Mouse (Mus musculus): ENCODE data around the gene Cetn2. TPM values are rescaled to one million over a fixed set of nuclear protein-coding genes. Genes with fewer than 3 reads are reported as not detected.
A peak's percentile ranks its signal among the peaks of the same experiment; 100 is the strongest.

Gene Cetn2
- total and polyA plus RNA-seq, 3 experiments, result 30.4 to 35.3 TPM; not detected in 1

DNA sequence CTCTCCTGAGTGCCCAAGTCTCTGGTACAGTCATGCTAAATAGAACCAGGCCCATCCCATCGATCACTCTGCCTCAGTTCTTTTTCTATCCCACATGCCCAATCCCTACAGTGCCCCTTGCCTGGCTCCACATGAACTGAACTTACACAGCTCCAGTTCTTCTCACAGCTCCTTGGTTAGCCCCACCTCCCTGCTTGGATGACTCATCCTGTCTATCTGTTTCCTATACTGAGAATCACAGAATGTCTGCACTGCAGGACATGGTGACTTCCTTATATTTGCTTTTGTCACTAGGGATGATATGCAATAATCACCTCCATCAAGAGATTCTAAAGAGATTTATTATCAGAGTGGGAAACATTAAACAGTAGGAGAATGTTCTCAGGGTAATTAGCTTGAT, 6.6 kb downstream of the Cetn2 start:
- Histone ChIP-seq H3K36me3 (ENCODE audit: control insufficient read depth in 1 of 2, insufficient read depth in 2 of 2, low read length in 2 of 2) (0 out of 4 replicates have a peak, but pooled peaks cover 0 to under 1% of the 10 kb centered on the region in 2 experiments), H3K9me3 (replicated peaks; ENCODE audit: insufficient read depth, low read length) (no peaks in the 10 kb centered on the region), H3K79me2 (ENCODE audit: control insufficient read depth, insufficient read depth, low read length, poor library complexity) (no peaks in the 10 kb centered on the region), H3K4me3 (ENCODE audit: control insufficient read depth in 1 of 2, insufficient read depth in 1 of 2, low read depth in 2 of 2, low read length in 2 of 2) (no peak overlapping the region), H3K9ac (ENCODE audit: control insufficient read depth, low read depth, low read length, poor library complexity, severe bottlenecking) (no peak overlapping the region), H3K4me1 (ENCODE audit: control insufficient read depth in 1 of 2, insufficient read depth in 2 of 2, low read length in 2 of 2) (peaks cover 0 to 5% of the 10 kb centered on the region in 2 experiments; a peak in 2 of 4 replicates), H3K27ac (ENCODE audit: control insufficient read depth, low read depth, low read length) (no peak overlapping the region), H3K27me3 (ENCODE audit: control insufficient read depth in 1 of 2, insufficient read depth in 2 of 2, low read length in 2 of 2) (no peaks in the 10 kb centered on the region)
- peak; percentile 70 for DNase-seq (ENCODE audit: low read depth, low spot score)
- TF ChIP-seq GABPA (IDR thresholded peaks at IDR 0.05; ENCODE audit: low read depth, low read length) (no peak), GATA1 (IDR thresholded peaks at IDR 0.05; ENCODE audit: low read depth, low read length) (peak; percentile 33; the same call in 1 of the 2 replicates), JUND (IDR thresholded peaks at IDR 0.05; ENCODE audit: low read depth, low read length) (peak; percentile 85), CTCF (IDR thresholded peaks at IDR 0.05 in 2 of 3, conservative IDR thresholded peaks at IDR 0.05 in 1 of 3; ENCODE audit: control insufficient read depth in 1 of 3, insufficient read depth in 1 of 3, low read depth in 2 of 3, low read length in 3 of 3, poor library complexity in 1 of 3, severe bottlenecking in 1 of 3) (no peak), ELF1 (IDR thresholded peaks at IDR 0.05; ENCODE audit: low read depth, low read length) (no peak), MAX (IDR thresholded peaks at IDR 0.05; ENCODE audit: low read length) (no peak), TBP (IDR thresholded peaks at IDR 0.05; ENCODE audit: low read depth, low read length) (no peak), ETS1 (IDR thresholded peaks at IDR 0.05; ENCODE audit: low read depth, low read length) (peak; percentile 22; the same call in 1 of the 2 replicates), EP300 (IDR thresholded peaks at IDR 0.05; ENCODE audit: low read depth in 1 of 2, low read length in 2 of 2) (peak in 1 of 2 experiments; percentile 50; a peak in 1 of 4 replicates), KAT2A (conservative IDR thresholded peaks at IDR 0.05; ENCODE audit: low read depth, low read length) (no peak), RAD21 (IDR thresholded peaks at IDR 0.05; ENCODE audit: low read depth, low read length) (no peak), TAL1 (IDR thresholded peaks at IDR 0.05; ENCODE audit: low read length) (no peak), ZKSCAN1 (IDR thresholded peaks at IDR 0.05; ENCODE audit: low read depth, low read length) (no peak), UBTF (IDR thresholded peaks at IDR 0.05; ENCODE audit: borderline replicate concordance, insufficient read depth, low read depth, low read length) (no peak), MAFK (IDR thresholded peaks at IDR 0.05; ENCODE audit: borderline replicate concordance, low read depth, low read length) (no peak), POLR2AphosphoS2 (IDR thresholded peaks at IDR 0.05; ENCODE audit: low read length) (no peak), RCOR1 (IDR thresholded peaks at IDR 0.05; ENCODE audit: low read depth, low read length) (no peak), MYC (IDR thresholded peaks at IDR 0.05; ENCODE audit: low read depth, low read length) (no peak), MYB (IDR thresholded peaks at IDR 0.05; ENCODE audit: low read depth, low read length) (no peak), MAZ (IDR thresholded peaks at IDR 0.05; ENCODE audit: low read depth, low read length) (no peak)

- TF ChIP-seq USF2 (IDR thresholded peaks at IDR 0.05; ENCODE audit: borderline replicate concordance in 1 of 2, insufficient read depth in 1 of 2, low read depth in 1 of 2, low read length in 2 of 2) (no peak), CTCF (IDR thresholded peaks at IDR 0.05 in 2 of 3, conservative IDR thresholded peaks at IDR 0.05 in 1 of 3; ENCODE audit: control insufficient read depth in 1 of 3, insufficient read depth in 1 of 3, low read depth in 2 of 3, low read length in 3 of 3, poor library complexity in 1 of 3, severe bottlenecking in 1 of 3) (peak in 1 of 3 experiments; percentile 27; a peak in 2 of 6 replicates), MYB (IDR thresholded peaks at IDR 0.05; ENCODE audit: low read depth, low read length) (no peak), RAD21 (IDR thresholded peaks at IDR 0.05; ENCODE audit: low read depth, low read length) (peak; percentile 11; the same call in 1 of the 2 replicates), SIN3A (IDR thresholded peaks at IDR 0.05; ENCODE audit: low read length) (no peak)
- peak; percentile 31 for DNase-seq (ENCODE audit: low read depth, low spot score)
- H3K27me3 ChIP-seq (ENCODE audit: control insufficient read depth in 1 of 2, insufficient read depth in 2 of 2, low read length in 2 of 2), result no peaks in the 10 kb centered on the region
Measured at GRCm38 (mm10) chrX:72908404-72908741, 9.8 kb downstream of the Cetn2 start.

More at GRCm38 (mm10) chrX:72908404-72908741, 9.8 kb downstream of the Cetn2 start:
- no peak overlapping the region for H3K4me3 ChIP-seq (ENCODE audit: control insufficient read depth in 1 of 2, insufficient read depth in 1 of 2, low read depth in 2 of 2, low read length in 2 of 2)
- H3K27ac ChIP-seq (ENCODE audit: control insufficient read depth, low read depth, low read length), result no peak overlapping the region
- H3K9me3 ChIP-seq (replicated peaks; ENCODE audit: insufficient read depth, low read length), result no peaks in the 10 kb centered on the region
- peaks cover 0 to 5% of the 10 kb centered on the region in 2 experiments; a peak in 2 of 4 replicates for H3K4me1 ChIP-seq (ENCODE audit: control insufficient read depth in 1 of 2, insufficient read depth in 2 of 2, low read length in 2 of 2)
- no peaks in the 10 kb centered on the region for H3K36me3 ChIP-seq (ENCODE audit: control insufficient read depth in 1 of 2, insufficient read depth in 2 of 2, low read length in 2 of 2)
- H3K79me2 ChIP-seq (ENCODE audit: control insufficient read depth, insufficient read depth, low read length, poor library complexity), result no peaks in the 10 kb centered on the region
- no peak overlapping the region for H3K9ac ChIP-seq (ENCODE audit: control insufficient read depth, low read depth, low read length, poor library complexity, severe bottlenecking)

Data from MEL (cell line).